Mouse (Mus musculus): ENCODE measurements around the gene Tnik. TPM values are rescaled to one million over a fixed set of nuclear protein-coding genes. Genes with fewer than 3 reads are reported as not detected.
A peak's percentile ranks its signal among the peaks of the same experiment; 100 is the strongest.

Gene Tnik
- total RNA-seq, 4 experiments from 2014 or later = 16.8 to 28.7 (median 22.4) TPM

DNA sequence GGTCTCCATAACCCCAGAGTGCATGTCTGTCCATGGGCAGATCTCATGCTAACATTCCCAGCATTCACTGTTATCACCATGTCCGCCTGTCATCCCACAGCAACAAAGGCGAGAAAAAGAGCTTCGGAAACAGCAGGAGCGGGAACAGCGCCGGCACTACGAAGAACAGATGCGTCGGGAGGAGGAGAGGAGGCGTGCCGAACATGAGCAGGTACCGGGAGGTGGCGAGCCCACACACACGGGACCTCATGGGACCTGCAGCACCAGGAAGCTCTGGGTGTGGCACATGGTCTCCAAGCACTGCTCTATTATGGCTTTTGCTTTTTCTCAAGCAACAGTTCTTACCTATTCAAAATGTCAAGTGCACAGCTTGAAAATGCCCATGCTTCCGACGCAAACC lies 330.9 kb downstream of the Tnik start:
- DNase-seq (ENCODE audit: low spot score) = no peak

DNA sequence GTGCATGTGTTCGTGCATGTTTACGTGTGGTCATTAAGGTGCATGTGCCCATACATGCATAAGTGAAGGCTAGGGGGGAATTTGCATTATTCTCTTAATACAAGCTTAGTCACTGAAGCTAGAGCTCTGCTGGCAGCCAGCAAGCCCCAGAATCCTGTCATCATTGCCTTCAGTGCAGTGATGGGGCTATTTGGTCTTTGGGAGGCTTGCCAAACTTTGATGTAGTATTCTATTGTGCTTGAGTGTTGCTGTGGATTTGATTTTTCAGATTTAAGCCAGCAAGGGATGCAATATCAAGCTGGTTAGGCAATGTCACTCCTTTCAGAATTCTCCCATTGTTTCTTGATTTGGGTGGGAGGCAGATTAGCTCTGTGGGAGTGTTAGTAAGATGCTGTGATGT lies 336.5 kb downstream of the Tnik start:
- DNase-seq (ENCODE audit: low spot score) = no peak

DNA sequence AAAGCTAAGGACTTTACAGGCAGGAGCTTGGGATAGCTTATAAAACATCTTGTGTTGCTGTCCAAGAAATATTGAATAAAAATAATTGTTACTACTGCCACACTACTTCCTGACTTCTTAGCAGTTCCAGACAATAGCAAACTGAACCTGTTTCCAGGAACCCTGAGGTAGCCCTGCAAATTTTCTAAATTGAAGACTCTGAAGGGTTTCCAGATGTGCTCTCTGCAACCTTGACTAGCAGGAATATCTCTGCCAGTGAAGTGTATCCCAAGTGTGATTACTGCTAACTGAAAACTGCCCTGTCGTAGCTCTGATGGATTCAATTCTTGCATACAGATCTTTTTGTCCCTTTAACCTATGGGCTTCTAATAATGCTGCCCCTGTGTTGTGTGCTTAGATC lies 343.7 kb downstream of the Tnik start:
- no peak for DNase-seq (ENCODE audit: low spot score)

- DNase-seq (ENCODE audit: low spot score) = no peak
Measured at GRCm38 (mm10) chr3:28612330-28612729, 349.3 kb downstream of the Tnik start.

DNA sequence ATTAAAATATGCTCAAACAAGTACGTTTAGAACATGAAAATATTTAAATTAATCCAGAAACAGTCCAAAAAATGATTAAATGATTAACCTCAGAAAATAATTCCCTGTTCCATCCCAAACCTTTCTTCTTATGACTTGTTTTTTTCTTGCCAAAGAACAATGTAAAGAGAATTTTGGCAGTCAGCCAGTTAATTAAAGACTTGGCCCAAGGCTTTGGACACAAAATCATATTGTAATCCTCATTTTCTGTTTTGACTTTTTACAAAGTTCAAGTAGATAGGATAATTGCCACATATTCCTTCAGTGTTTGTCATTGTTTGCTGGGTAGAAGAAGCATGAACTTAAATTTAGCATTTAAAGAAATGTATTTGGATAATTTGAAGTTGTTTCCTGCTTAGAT lies 353.4 kb downstream of the Tnik start:
- no peak for DNase-seq (ENCODE audit: low spot score)

DNA sequence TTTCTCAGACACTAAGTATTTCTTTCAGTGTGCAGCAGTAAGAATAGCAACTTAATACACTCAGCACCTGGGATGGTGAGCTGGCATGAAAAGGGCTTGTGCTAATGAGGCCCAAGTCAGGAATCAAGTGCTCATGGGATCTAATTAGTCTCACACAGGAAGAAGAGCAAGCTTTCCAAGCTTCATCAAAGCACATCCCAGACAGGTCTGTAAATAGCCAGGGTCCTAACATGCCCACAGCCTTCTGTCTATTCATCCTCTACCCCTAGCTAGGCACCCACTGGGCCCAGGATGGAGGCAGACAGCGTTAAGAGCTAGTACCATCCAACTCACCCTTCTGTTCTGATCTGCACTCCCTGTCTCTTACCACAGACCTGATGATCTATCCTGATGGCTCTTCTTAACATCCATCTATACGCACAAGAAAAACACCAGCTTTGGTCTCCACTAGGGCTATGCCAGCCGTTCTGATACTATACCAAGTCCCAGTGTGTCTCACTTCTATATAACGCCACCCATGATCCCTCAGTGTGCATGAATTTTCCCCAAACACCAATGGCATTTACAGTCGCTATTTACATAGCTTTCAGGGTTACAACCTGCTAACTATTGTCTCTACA lies 354.1 kb downstream of the Tnik start:
- DNase-seq (ENCODE audit: low spot score) = no peak

DNA sequence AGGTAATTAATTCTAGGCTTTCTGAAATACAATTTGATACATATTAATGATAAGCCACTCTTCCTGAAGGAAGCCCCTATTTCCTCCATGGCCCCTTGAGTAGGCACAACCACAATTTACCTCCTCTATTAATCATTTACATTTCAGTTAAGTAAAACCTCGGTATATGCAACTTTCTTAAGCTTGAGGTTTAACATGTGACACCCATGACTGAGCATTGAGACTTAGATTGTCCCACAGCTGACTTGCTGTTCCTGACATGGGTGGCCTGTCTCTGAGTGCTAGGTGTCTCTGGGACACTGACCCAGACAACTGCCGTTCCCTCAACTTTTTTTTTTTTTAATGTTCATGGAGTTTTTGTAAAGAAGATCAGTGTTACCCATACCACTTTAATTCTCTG lies 358.8 kb downstream of the Tnik start:
- no peak for DNase-seq (ENCODE audit: low spot score)

- DNase-seq (ENCODE audit: low spot score) = no peak
Measured at GRCm38 (mm10) chr3:28626816-28627215, 363.8 kb downstream of the Tnik start.

- peak; percentile 5 for DNase-seq (ENCODE audit: low spot score)
Measured at GRCm38 (mm10) chr3:28636778-28637177, 373.8 kb downstream of the Tnik start.

DNA sequence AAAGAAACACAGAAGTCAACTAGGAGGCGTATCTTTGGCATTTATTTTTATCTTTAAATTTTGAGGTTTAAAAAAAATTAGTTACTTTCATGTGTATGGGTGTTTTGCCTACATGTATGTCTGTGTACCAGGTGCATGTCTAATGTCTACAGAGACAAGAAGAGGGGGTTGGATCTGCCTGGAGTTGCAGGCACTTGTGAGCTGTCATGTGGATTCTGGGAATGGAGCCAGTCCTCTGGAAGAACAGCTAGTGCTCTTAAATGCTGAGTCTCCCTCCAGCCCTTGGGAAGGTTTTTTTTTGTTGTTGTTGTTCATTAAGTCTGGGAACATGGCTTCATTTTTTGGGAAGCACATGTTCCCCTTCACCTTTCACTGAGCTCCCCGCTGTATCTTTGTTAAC lies 375.9 kb downstream of the Tnik start:
- DNase-seq (ENCODE audit: low spot score) = peak; percentile 57

DNA sequence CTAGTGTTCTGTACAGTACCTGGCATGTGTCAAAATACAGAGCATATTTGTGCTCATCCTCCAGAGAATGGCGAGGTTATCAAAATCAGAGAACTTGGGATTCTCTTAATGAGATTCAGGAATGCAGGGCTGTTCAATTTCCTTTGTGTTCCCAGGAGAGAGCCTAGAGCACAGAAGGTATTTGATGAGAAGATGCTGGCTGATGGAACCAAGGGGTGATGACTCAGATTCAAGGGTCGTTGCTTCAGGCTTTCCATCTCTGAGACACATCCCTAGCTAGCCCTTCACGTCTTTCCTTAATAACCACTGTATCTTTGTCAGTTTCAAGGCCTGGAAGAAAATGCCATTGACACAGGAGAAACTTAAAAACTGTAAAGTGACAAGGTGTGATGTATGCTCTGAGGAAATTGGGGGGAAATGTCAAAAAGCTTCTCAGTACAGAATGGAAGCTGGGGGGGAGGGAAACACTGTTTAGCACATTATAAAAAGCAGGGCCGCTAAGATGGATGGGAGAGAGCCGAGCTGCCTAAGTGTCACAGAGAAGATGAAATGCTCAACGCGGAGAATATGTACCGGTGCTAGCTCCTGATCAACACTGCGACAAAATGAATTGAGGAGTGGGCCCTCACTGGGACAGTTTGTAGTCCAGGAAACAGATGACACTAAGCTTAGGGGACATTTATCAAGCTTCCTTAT lies 380.4 kb downstream of the Tnik start:
- DNase-seq (ENCODE audit: low spot score) = no peak

- no peak for DNase-seq (ENCODE audit: low spot score)
Measured at GRCm38 (mm10) chr3:28652574-28652973, 389.6 kb downstream of the Tnik start.

DNA sequence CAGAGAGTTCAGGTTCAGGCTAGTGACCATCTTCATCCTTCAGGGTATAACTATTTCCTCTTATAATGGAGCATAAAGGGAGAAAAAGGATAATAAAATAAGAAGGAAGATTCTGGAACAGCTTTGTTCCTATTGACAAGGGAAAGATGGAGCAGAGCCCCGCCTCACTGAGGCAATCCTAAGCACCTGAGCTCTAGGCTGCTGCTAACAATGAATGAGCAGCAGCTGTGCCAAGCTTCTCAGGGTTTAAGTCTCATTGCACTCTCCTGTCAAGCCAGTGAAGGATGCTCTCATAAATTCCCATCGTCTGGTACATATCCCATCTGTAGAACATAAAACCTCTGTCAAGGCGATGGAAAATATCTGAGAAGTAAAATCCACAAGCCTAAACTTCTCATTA lies 390.0 kb downstream of the Tnik start:
- no peak for DNase-seq (ENCODE audit: low spot score)

DNA sequence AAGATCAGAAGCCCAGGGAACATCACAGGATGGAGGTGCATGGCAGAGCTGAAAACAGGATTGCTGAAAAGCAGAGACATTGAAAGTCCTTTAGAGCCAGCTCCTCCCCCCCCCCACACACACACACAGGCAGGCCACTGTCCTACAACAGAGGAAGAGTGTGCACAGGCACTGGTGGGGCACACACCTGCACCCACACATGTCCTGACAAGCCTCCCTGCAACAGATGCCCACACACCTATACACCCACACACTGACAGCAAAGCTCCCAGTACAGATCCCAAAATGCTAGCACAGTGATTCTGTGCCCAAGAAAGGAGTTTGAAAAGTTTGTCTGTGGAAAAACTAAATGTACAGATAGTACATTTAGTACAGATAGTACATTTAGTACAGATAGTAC lies 391.7 kb downstream of the Tnik start:
- no peak for DNase-seq (ENCODE audit: low spot score)

DNA sequence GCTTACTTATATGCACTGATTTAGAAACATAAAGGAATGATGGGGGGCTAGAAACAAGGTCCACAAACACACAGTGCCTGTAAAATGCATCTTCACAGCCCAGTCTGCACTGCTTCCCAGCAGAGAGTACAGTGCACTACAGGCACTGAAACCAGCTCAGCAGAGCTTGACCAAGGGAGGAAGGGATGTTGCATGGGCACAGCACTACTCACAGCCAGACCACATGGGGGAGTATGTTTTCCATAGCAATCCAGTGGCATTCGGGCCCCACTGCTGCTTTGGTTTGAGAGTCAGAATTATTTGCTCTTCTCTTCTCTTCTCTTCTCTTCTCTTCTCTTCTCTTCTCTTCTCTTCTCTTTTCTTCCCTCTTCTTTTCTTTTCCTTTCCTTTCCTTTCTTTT lies 395.3 kb downstream of the Tnik start:
- DNase-seq (ENCODE audit: low spot score) = no peak

GRCm38 (mm10) chr3:28680851-28681250 lies 417.8 kb downstream of the Tnik start:
- DNase-seq (ENCODE audit: low spot score) = no peak

GRCm38 (mm10) chr3:28681866-28682265 lies 418.9 kb downstream of the Tnik start:
- DNase-seq (ENCODE audit: low spot score) = no peak

- no peak for DNase-seq (ENCODE audit: low spot score)
Measured at GRCm38 (mm10) chr3:28682411-28682810, 419.4 kb downstream of the Tnik start.

DNA sequence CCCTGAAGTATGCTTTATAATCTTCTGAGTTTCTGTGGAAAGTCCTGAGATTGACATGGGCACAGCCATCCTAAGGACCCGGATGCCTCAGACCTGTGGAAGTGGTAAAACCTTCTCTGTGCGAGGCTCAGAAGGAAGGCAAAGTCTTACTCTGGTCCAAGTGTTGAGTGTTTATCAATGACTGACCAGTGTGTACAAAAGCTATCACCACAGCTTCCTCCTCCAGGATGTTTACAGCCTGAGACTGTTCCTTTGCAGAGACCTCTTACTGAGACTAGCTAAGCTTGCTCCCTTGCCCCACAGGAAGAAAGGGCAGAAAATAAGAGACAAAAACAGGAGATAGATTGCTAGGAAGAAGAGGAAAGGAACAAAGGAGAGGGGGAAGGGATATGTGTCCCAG lies 422.5 kb downstream of the Tnik start:
- no peak for DNase-seq (ENCODE audit: low spot score)

- no peak for DNase-seq (ENCODE audit: low spot score)
Measured at GRCm38 (mm10) chr3:28694811-28695210, 431.8 kb downstream of the Tnik start.

GRCm38 (mm10) chr3:28695608-28696007 lies 432.6 kb downstream of the Tnik start:
- no peak for DNase-seq (ENCODE audit: low spot score)

DNA sequence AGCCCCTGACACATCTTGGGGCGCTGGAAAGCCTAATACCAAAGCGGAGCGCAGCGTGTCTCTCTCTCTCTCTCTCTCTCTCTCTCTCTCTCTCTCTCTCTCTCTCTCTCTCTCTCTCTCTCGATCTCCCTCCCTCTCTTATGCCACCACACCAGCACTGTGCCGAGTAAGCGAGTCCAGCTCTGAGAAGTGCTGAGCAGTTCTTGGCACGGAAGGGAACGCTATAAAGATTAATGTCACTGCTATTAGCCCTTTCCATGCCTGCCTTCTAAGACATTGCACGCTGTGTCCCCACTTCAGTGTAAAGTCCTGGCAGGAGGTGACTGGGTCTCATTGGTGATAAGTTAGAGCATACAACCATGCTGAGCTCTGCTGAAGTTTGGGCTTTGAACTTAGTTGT lies 433.1 kb downstream of the Tnik start:
- no peak for DNase-seq (ENCODE audit: low spot score)

DNA sequence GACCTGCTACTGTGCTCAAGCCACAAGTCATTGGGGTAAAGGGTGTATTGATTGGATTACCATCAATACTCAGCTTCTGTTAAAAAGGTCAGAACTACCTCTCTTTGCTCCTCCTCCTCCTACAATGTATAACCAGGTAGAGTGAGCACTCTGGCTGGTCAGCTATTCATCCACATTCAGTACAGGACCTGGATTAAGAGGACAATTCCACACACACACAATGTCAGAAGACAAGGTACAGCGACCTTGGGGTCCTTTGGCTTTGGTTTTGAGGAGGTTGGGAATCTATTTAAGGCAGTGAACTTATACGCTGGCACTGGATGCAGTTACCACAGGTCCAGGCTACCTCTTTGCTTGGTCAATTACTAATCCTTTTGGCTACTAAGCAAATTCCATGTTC lies 434.8 kb downstream of the Tnik start, which contains the start of gene Slc2a2:
Slc2a2 (plus strand) TSS at position 107 of the 400 bp plus-strand sequence.
- no peak for DNase-seq (ENCODE audit: low spot score)

DNA sequence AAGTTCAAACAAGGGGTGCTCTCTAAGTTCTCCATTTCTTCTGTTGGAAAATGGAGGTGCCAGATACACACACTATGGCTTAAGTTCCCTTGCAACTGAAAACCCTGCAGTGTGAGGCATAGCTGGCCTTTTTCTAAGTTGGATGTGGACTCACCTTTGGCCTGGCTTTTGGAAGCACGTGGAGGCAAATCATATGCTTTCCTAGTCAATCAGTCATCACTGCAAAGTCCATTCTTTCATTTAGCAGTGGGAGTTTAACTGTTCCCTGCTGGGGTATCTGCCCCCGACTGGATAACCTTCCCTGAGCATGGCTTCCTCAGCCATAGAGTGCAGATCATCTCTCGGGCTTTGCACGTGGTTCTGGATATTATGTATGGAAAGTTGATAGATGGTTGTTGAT lies 436.6 kb downstream of the Tnik start:
- DNase-seq (ENCODE audit: low spot score) = no peak

All from heart, adult 8-10 months (tissue).